Mouse (Mus musculus) bone marrow macrophage, adult 2 months (primary cell): ENCODE data around the gene Ift172. TPM values are rescaled to one million over a fixed set of nuclear protein-coding genes. Genes with fewer than 3 reads are reported as not detected.
A peak's percentile ranks its signal among the peaks of the same experiment; 100 is the strongest.

ENCODE experiments used
- H3K27ac ChIP-seq: 2 replicates; pipeline ENCODE4 v1.5.1; 2012; ENCODE audit warnings: low read depth, low read length; ENCODE audit not compliant: insufficient read depth
- H3K4me1 ChIP-seq: 2 replicates; pipeline ENCODE4 v1.6.1; 2012; ENCODE audit warnings: low read length; ENCODE audit not compliant: control insufficient read depth, insufficient read depth
- H3K4me3 ChIP-seq: 2 replicates; pipeline ENCODE4 v1.5.1; 2012; ENCODE audit warnings: mild to moderate bottlenecking, low read length, moderate library complexity; ENCODE audit not compliant: insufficient read depth
- CTCF ChIP-seq: IDR thresholded peaks from 2 replicates; pipeline ENCODE4 v1.5.1; 2012; ENCODE audit warnings: low read depth, mild to moderate bottlenecking, low read length, moderate library complexity
- POLR2A ChIP-seq: IDR thresholded peaks from 2 replicates; pipeline ENCODE4 v1.6.1; 2012; ENCODE audit warnings: mild to moderate bottlenecking, low read depth, low read length, borderline replicate concordance
- polyA plus RNA-seq: library from polyadenylated mRNA; stranded (reverse); fragments of >200 nt; gene quantifications from 2 replicates; pipeline ENCODE4 v1.2.4, GENCODE M21; 2012; ENCODE audit not compliant: missing spikeins, insufficient read depth, insufficient read length

The Ift172 gene
- 36.9 and 45.0 TPM in 2 replicates for polyA plus RNA-seq

DNA sequence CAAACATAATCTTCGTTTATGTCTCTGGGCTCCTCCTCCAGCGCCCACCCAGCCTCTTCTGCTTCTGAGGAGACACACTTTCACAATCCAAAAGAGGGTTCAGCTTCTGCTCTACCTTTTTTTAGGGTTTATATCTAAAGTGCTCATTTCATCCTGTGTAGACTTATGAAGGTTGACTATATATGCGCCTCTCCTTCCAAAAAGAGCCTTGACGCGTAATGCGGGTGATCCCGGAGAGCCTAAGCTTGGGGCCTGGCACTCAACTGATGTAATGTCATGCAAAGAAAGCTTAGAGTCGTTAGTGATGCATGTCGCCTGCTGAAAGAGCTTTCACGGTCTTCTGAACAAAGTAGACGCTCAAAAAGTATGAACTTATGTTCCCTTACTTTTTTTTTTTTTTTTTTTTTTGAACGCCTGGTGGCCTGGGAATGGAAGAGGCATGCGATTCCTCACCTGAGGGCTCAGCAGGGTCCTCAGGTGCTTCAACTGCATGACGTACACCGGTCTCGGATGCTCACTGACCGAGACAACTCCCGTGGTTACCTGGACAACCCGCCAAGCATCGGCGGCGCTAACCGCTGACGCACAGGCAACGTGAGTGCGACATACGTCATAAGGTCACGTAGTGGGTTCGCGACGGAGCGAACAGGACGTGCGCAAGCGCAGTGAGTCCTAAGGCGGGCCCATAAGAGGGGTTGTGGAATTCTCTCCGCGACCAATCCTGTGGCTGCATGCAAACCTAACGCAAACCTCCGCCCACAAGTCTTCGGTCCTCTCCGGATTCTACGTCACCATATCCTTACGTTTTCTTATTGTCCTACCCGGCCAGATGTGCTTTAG is at the start of gene Ift172:
Gene Ift172, minus strand, starts transcription at position 596 of the 840 bp plus-strand sequence.
- peaks cover 23% of the 10 kb centered on the region for H3K4me1 ChIP-seq
- TF ChIP-seq CTCF (no peak), POLR2A (no peak)
- H3K4me3 ChIP-seq, result peak within 1 kb of the TSS; percentile 67
- peak within 1 kb of the TSS; percentile 62 for H3K27ac ChIP-seq

DNA sequence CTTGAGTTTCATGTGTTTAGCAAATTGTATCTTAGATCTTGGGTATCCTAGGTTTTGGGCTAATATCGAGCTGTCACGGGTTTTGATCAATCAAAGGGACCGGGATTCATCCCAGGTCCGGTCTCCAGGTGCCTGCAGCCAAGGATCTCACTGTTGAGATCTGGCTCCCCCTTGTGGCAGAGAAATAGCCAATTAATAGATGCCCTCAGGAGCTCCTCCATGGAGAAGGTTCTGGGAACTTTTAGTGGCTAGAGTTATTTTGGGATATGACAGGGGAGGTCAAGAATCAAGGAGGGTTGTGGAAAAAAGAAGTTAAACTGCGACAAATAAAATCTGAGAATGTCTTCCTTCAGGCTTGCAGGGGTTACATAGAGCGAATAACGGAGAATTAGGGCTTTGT is 37.3 kb upstream of the Ift172 start:
- no peak overlapping the region for H3K4me3 ChIP-seq
- no peak overlapping the region for H3K27ac ChIP-seq
- peak; percentile 62 for TF ChIP-seq CTCF
- no peak for TF ChIP-seq POLR2A
- H3K4me1 ChIP-seq, result peaks cover 5% of the 10 kb centered on the region; the same call in 1 of the 2 replicates

- Histone ChIP-seq H3K4me3 (no peak overlapping the region), H3K4me1 (peaks cover 5% of the 10 kb centered on the region; the same call in 1 of the 2 replicates), H3K27ac (no peak overlapping the region)
- TF ChIP-seq POLR2A (no peak), CTCF (peak; percentile 38; the same call in 1 of the 2 replicates)
These were observed 35.9 kb upstream of the Ift172 start for GRCm38 (mm10) chr5:31326850-31327249.

DNA sequence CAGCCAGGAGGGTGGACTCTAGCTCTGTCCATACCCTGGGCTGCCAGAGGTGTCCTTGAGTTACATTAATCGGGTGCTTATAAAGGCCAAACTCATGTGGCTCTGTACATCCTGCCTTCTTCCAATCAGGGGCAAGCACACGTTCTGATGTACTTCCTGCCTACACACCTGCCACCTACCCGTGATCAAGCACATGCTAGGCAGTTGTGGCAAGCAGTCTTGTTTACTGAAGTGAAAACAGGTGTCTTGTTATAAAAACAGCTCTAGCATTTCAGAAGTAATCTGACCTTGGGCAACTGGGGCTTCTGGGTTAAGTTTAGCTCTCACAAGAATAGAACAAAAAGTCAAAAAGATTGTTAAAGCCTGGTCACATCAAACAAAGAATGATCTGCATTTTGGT is 33.2 kb upstream of the Ift172 start:
- no peak overlapping the region for H3K4me3 ChIP-seq
- TF ChIP-seq CTCF (no peak), POLR2A (no peak)
- H3K27ac ChIP-seq, result no peak overlapping the region
- H3K4me1 ChIP-seq, result peaks cover 5% of the 10 kb centered on the region; the same call in 1 of the 2 replicates

- TF ChIP-seq CTCF (no peak), POLR2A (no peak)
- Histone ChIP-seq H3K27ac (no peak overlapping the region), H3K4me1 (peaks cover 5% of the 10 kb centered on the region; the same call in 1 of the 2 replicates), H3K4me3 (no peak overlapping the region)
These were observed 31.9 kb upstream of the Ift172 start for GRCm38 (mm10) chr5:31322776-31323175.

- peaks cover 6% of the 10 kb centered on the region for H3K4me1 ChIP-seq
These were observed 21.9 kb upstream of the Ift172 start for GRCm38 (mm10) chr5:31312806-31313205.

DNA sequence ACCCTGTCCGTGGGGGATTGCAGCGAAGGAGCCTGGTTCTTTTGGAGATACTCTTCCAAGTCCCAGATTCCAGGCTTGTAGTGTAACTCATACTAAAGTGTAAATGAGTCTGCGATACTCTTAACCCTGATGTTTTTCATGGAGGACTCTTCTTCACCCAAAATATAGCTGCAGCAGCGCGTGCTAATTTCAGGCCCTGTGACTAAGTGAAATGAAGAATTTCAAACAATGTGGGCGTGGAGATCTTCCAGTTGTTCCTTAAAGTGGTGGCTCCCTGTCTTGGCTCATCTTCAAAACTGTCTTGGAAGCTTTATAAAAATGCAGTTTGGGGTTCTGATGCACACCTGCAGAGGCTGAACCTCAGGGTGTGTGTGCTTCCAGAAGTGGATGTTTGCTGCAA is 12.2 kb upstream of the Ift172 start:
- TF ChIP-seq POLR2A (no peak), CTCF (no peak)
- Histone ChIP-seq H3K4me1 (peaks cover 6% of the 10 kb centered on the region), H3K27ac (no peak overlapping the region), H3K4me3 (no peak overlapping the region)

More at GRCm38 (mm10) chr5:31312806-31313205, 21.9 kb upstream of the Ift172 start:
- no peak overlapping the region for H3K27ac ChIP-seq
- no peak overlapping the region for H3K4me3 ChIP-seq
- TF ChIP-seq POLR2A (no peak), CTCF (no peak)

DNA sequence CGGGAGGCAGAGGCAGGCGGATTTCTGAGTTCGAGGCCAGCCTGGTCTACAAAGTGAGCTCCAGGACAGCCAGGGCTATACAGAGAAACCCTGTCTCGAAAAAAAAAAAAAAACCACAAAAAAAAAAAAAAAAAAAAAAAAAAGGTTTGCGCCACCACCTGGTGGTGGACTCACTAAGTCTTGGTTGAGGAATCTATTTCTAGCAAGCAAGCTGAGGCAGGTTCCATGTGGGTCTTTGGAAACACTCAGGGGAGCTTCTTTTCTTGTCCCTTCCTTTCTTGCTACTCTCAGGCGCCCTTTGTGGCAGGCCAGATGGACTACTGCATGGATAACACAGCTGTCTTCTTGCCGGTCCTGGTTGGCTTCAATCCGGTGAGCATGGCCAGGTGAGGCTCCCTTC is 10.9 kb upstream of the Ift172 start:
- H3K4me3 ChIP-seq, result no peak overlapping the region
- no peak overlapping the region for H3K27ac ChIP-seq
- TF ChIP-seq POLR2A, result no peak
- no peak for TF ChIP-seq CTCF
- peaks cover 6% of the 10 kb centered on the region for H3K4me1 ChIP-seq

DNA sequence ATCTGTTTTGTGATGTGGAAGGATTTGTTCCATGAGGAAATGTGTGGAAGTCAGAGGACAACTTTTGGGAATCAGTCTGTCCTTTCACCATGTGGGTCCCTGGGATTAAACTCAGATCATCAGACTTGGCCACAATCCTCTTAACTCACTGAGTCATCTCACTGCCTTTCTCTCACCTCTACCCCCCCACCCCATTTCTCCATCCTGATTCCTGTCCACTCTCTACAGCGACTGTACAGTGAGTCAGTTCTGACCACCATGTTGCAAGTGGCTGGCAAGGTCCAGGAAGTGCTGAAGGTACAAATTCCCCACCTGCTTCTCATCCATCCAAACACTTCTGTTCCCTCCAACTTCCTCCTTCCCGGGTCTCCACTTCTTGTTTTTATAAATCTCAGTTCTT is 7.6 kb upstream of the Ift172 start:
- TF ChIP-seq POLR2A (no peak), CTCF (no peak)
- Histone ChIP-seq H3K27ac (no peak overlapping the region), H3K4me3 (no peak overlapping the region), H3K4me1 (peaks cover 6% of the 10 kb centered on the region)

DNA sequence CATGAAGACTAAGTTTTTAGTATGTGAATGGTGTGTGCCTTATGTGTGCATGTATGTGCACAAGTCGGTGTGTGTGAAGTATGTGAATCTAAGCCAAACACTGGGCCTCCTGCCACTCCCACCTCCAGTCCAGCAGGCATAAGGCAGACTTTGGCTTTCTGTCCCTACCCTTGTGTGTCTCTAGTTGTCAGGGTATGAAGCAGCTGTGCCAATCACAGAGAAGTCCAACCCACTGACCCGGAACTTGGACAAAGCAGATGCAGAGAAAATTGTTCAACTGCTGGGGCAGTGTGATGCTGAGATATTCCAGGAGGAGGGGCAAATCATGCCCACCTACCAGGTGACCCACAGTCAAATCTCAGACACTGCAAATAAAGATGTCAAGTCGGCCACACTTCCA is 7.1 kb upstream of the Ift172 start:
- H3K4me3 ChIP-seq, result no peak overlapping the region
- peaks cover 6% of the 10 kb centered on the region for H3K4me1 ChIP-seq
- TF ChIP-seq CTCF (no peak), POLR2A (no peak)
- H3K27ac ChIP-seq, result no peak overlapping the region
